Mouse (Mus musculus) forebrain, embryonic 10.5 days (tissue): ENCODE data around the gene Gmeb1. TPM values are rescaled to one million over a fixed set of nuclear protein-coding genes. Genes with fewer than 3 reads are reported as not detected.

Source experiments
- DNase-seq: peaks from one replicate; pipeline ENCODE4 v3.0.0-alpha.2; 2017; ENCODE audit warnings: low spot score; ENCODE audit errors: extremely low spot score
- H3K27ac ChIP-seq: fragments of 300-500 bp; sonication (generic); 2 replicates; pipeline ENCODE4 v1.5.1; 2016; ENCODE audit warnings: mild to moderate bottlenecking
- H3K27me3 ChIP-seq: fragments of 300-500 bp; sonication (generic); 2 replicates; pipeline ENCODE4 v1.6.1; 2016; ENCODE audit warnings: mild to moderate bottlenecking; ENCODE audit not compliant: poor library complexity, severe bottlenecking
- H3K36me3 ChIP-seq: fragments of 300-500 bp; sonication (generic); replicated peaks from 2 replicates; pipeline ENCODE4 v1.6.1; 2016; ENCODE audit warnings: mild to moderate bottlenecking, moderate library complexity
- H3K4me1 ChIP-seq: fragments of 300-500 bp; sonication (generic); 2 replicates; pipeline ENCODE4 v1.6.1; 2016
- H3K4me3 ChIP-seq: fragments of 300-500 bp; sonication (generic); 2 replicates; pipeline ENCODE4 v1.5.1; 2016; ENCODE audit warnings: mild to moderate bottlenecking, moderate library complexity
- H3K9me3 ChIP-seq: fragments of 300-500 bp; sonication (generic); 2 replicates; pipeline ENCODE4 v1.6.1; 2016; ENCODE audit warnings: mild to moderate bottlenecking, moderate library complexity
- WGBS: fragments of 180-500 bp; shearing (Covaris S2); methylation state at CpG from one replicate; pipeline ENCODE4 v1.1.7; 2016; 5-methylcytosine and 5-hydroxymethylcytosine counted together
- polyA plus RNA-seq: library from polyadenylated mRNA; unstranded; fragments of >200 nt; fragmentation: Nextera tagmentation; extraction: Ambion mirVana; gene quantifications from 2 replicates; pipeline ENCODE4 v1.2.1, GENCODE M21; 2016

Gmeb1 gene
- polyA plus RNA-seq, 1 experiment from 2014 or later = 50.6 TPM

- H3K9me3 ChIP-seq = no peaks in the 10 kb centered on the region
- peaks cover 39% of the 10 kb centered on the region for H3K4me1 ChIP-seq
- no peak for DNase-seq
- WGBS = 92% methylated on average over 4 of the region's 4 CpGs
- no peak overlapping the region for H3K27ac ChIP-seq
- peaks cover 86% of the 10 kb centered on the region for H3K36me3 ChIP-seq
- no peaks in the 10 kb centered on the region for H3K27me3 ChIP-seq
- no peak overlapping the region for H3K4me3 ChIP-seq
These were observed 54.1 kb downstream of the Gmeb1 start for GRCm38 (mm10) chr4:132207280-132207679.

GRCm38 (mm10) chr4:132198771-132199170 lies 62.6 kb downstream of the Gmeb1 start:
- Histone ChIP-seq H3K27ac (no peak overlapping the region), H3K36me3 (peaks cover 98% of the 10 kb centered on the region), H3K4me3 (no peak overlapping the region), H3K9me3 (no peaks in the 10 kb centered on the region), H3K4me1 (peaks cover 16% of the 10 kb centered on the region), H3K27me3 (no peaks in the 10 kb centered on the region)
- DNase-seq = no peak

GRCm38 (mm10) chr4:132198285-132198712 lies 63.1 kb downstream of the Gmeb1 start:
- no peak for DNase-seq
- no peaks in the 10 kb centered on the region for H3K9me3 ChIP-seq
- H3K4me3 ChIP-seq = no peak overlapping the region
- no peaks in the 10 kb centered on the region for H3K27me3 ChIP-seq
- 80% methylated on average over 4 of the region's 4 CpGs for WGBS
- peaks cover 98% of the 10 kb centered on the region for H3K36me3 ChIP-seq
- H3K27ac ChIP-seq = no peak overlapping the region
- H3K4me1 ChIP-seq = peaks cover 13% of the 10 kb centered on the region

GRCm38 (mm10) chr4:132194975-132195374 lies 66.4 kb downstream of the Gmeb1 start:
- no peak overlapping the region for H3K27ac ChIP-seq
- H3K9me3 ChIP-seq = no peaks in the 10 kb centered on the region
- H3K27me3 ChIP-seq = no peaks in the 10 kb centered on the region
- no peak overlapping the region for H3K4me3 ChIP-seq
- WGBS = 92% methylated on average over 3 of the region's 3 CpGs
- peaks cover 93% of the 10 kb centered on the region for H3K36me3 ChIP-seq
- DNase-seq = no peak
- H3K4me1 ChIP-seq = peaks cover 7% of the 10 kb centered on the region; the same call in 1 of the 2 replicates

GRCm38 (mm10) chr4:132194373-132194772 lies 67.0 kb downstream of the Gmeb1 start:
- Histone ChIP-seq H3K9me3 (no peaks in the 10 kb centered on the region), H3K27ac (no peak overlapping the region), H3K27me3 (no peaks in the 10 kb centered on the region), H3K36me3 (peaks cover 93% of the 10 kb centered on the region), H3K4me1 (0 out of 2 replicates have a peak, but pooled peaks cover under 1% of the 10 kb centered on the region), H3K4me3 (no peak overlapping the region)
- WGBS = 95% methylated on average over 6 of the region's 6 CpGs
- no peak for DNase-seq

- Histone ChIP-seq H3K36me3 (peaks cover 92% of the 10 kb centered on the region), H3K27me3 (no peaks in the 10 kb centered on the region), H3K4me1 (no peaks in the 10 kb centered on the region), H3K9me3 (no peaks in the 10 kb centered on the region), H3K4me3 (no peak overlapping the region), H3K27ac (no peak overlapping the region)
- 98% methylated on average over 2 of the region's 2 CpGs for WGBS
- DNase-seq = no peak
These were observed 73.5 kb downstream of the Gmeb1 start for GRCm38 (mm10) chr4:132187826-132188401.

GRCm38 (mm10) chr4:132183162-132183561 lies 78.2 kb downstream of the Gmeb1 start:
- Histone ChIP-seq H3K4me1 (0 out of 2 replicates have a peak, but pooled peaks cover 2% of the 10 kb centered on the region), H3K9me3 (no peaks in the 10 kb centered on the region), H3K36me3 (peaks cover 74% of the 10 kb centered on the region), H3K4me3 (no peak overlapping the region), H3K27me3 (no peaks in the 10 kb centered on the region), H3K27ac (no peak overlapping the region)
- WGBS = 97% methylated on average over 3 of the region's 3 CpGs
- DNase-seq = no peak

- DNase-seq = no peak
- 73% methylated on average over 22 of the region's 22 CpGs for WGBS
- Histone ChIP-seq H3K27me3 (no peaks in the 10 kb centered on the region), H3K27ac (no peak overlapping the region), H3K4me1 (0 out of 2 replicates have a peak, but pooled peaks cover 2% of the 10 kb centered on the region), H3K4me3 (no peak overlapping the region), H3K36me3 (peaks cover 62% of the 10 kb centered on the region), H3K9me3 (no peaks in the 10 kb centered on the region)
These were observed 79.4 kb downstream of the Gmeb1 start for GRCm38 (mm10) chr4:132181721-132182658.

- no peaks in the 10 kb centered on the region for H3K9me3 ChIP-seq
- 78% methylated on average over 9 of the region's 9 CpGs for whole genome bisulfite sequencing
- no peak overlapping the region for H3K4me3 ChIP-seq
- H3K27ac ChIP-seq = no peak overlapping the region
- H3K27me3 ChIP-seq = no peaks in the 10 kb centered on the region
- H3K4me1 ChIP-seq = 0 out of 2 replicates have a peak, but pooled peaks cover 2% of the 10 kb centered on the region
- DNase-seq = no peak
- H3K36me3 ChIP-seq = peaks cover 52% of the 10 kb centered on the region
These were observed 80.7 kb downstream of the Gmeb1 start for GRCm38 (mm10) chr4:132180710-132181109.

GRCm38 (mm10) chr4:132178630-132179059 lies 82.8 kb downstream of the Gmeb1 start:
- Histone ChIP-seq H3K9me3 (no peaks in the 10 kb centered on the region), H3K4me1 (0 out of 2 replicates have a peak, but pooled peaks cover 2% of the 10 kb centered on the region), H3K4me3 (no peak overlapping the region), H3K27ac (no peak overlapping the region), H3K36me3 (peaks cover 31% of the 10 kb centered on the region), H3K27me3 (no peaks in the 10 kb centered on the region)
- DNase-seq = peak; percentile 52
- WGBS = 9% methylated on average over 10 of the region's 10 CpGs

- H3K9me3 ChIP-seq = no peaks in the 10 kb centered on the region
- WGBS = 60% methylated on average over 10 of the region's 10 CpGs
- no peak for DNase-seq
These were observed 84.9 kb downstream of the Gmeb1 start for GRCm38 (mm10) chr4:132176474-132176873.

More at GRCm38 (mm10) chr4:132176474-132176873, 84.9 kb downstream of the Gmeb1 start:
- Histone ChIP-seq H3K4me3 (no peak overlapping the region), H3K27ac (no peak overlapping the region), H3K27me3 (no peaks in the 10 kb centered on the region), H3K4me1 (peaks cover 8% of the 10 kb centered on the region), H3K36me3 (peaks cover 10% of the 10 kb centered on the region)
